Mouse (Mus musculus): ENCODE data around the gene Trim11. TPM values are rescaled to one million over a fixed set of nuclear protein-coding genes. Genes with fewer than 3 reads are reported as not detected.

Trim11 gene
- total RNA-seq, 1 experiment from 2014 or later, result 30.0 TPM

- no peak for DNase-seq
Measured at GRCm38 (mm10) chr11:58955868-58956257, 22.0 kb upstream of the Trim11 start.

GRCm38 (mm10) chr11:58957226-58957914 is 20.5 kb upstream of the Trim11 start:
- no peak for DNase-seq

GRCm38 (mm10) chr11:58958536-58958935 is 19.4 kb upstream of the Trim11 start:
- DNase-seq, result no peak

GRCm38 (mm10) chr11:58959186-58959825 is 18.6 kb upstream of the Trim11 start:
- no peak for DNase-seq

GRCm38 (mm10) chr11:58959921-58960465 is 17.9 kb upstream of the Trim11 start:
- peak; percentile 81 for DNase-seq

- DNase-seq, result no peak
Measured at GRCm38 (mm10) chr11:58961364-58962177, 16.3 kb upstream of the Trim11 start.

GRCm38 (mm10) chr11:58963543-58963942 is 14.3 kb upstream of the Trim11 start:
- DNase-seq, result peak; percentile 51

GRCm38 (mm10) chr11:58964216-58964615 is 13.7 kb upstream of the Trim11 start:
- DNase-seq, result no peak

- DNase-seq, result no peak
Measured at GRCm38 (mm10) chr11:58965001-58965760, 12.7 kb upstream of the Trim11 start.

GRCm38 (mm10) chr11:58967346-58967745 is 10.5 kb upstream of the Trim11 start:
- no peak for DNase-seq

- no peak for DNase-seq
Measured at GRCm38 (mm10) chr11:58968551-58968950, 9.3 kb upstream of the Trim11 start.

- no peak for DNase-seq
Measured at GRCm38 (mm10) chr11:58969027-58969426, 8.9 kb upstream of the Trim11 start.

GRCm38 (mm10) chr11:58969659-58970058 is 8.2 kb upstream of the Trim11 start:
- DNase-seq, result no peak

- no peak for DNase-seq
Measured at GRCm38 (mm10) chr11:58970831-58971530, 6.9 kb upstream of the Trim11 start.

- no peak for DNase-seq
Measured at GRCm38 (mm10) chr11:58971796-58972195, 6.1 kb upstream of the Trim11 start.

GRCm38 (mm10) chr11:58974414-58974813 is 3.5 kb upstream of the Trim11 start:
- DNase-seq, result no peak

GRCm38 (mm10) chr11:58977150-58977549 is 743 bp upstream of the Trim11 start:
- DNase-seq, result peak; percentile 53

GRCm38 (mm10) chr11:58977607-58978026 is 276 bp upstream of the Trim11 start:
- peak; percentile 2 for DNase-seq

- DNase-seq, result no peak
Measured at GRCm38 (mm10) chr11:58978706-58979030, 775 bp downstream of the Trim11 start.

GRCm38 (mm10) chr11:58979183-58979582 is 1.3 kb downstream of the Trim11 start:
- DNase-seq, result peak; percentile 0

GRCm38 (mm10) chr11:58979661-58980060 is 1.8 kb downstream of the Trim11 start:
- DNase-seq, result peak; percentile 8
